Mouse (Mus musculus): ENCODE measurements around the gene Fam166b. TPM values are rescaled to one million over a fixed set of nuclear protein-coding genes. Genes with fewer than 3 reads are reported as not detected.

Gene Fam166b
- polyA plus RNA-seq, 1 experiment from 2014 or later = 0.32 TPM

DNA sequence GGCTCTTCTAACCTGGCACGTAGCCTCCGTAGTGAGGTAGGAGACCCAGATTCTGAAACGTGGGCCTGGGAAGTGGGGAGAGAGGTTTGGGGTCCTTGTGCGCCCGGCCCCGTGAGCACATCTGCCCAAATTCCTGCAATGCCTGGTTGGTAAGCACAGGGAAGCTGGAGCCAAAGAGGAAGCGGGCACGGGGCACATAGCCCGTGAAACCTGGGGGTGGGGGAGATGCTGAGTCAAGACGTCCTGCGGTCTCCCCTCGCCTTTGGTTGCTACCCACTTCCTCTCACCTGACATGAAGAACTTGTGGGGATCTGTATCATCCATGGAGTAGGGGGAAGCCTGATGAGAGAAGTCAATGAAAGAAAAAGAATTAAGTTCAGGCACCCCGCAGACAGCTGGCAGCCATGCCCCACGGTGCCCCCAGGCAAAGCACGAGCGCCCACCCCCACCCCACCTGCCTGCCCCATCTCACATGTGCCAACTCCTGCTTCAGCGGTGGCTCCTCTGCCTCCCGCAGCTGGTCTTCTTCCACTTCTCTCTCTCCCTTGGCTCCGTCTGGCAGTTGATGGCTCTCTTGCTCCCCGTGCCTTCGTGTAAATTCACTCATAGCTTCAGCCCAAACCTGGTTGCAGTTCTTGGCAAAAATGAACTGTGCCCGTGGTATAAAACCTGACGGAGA, 1.3 kb downstream of the Fam166b start:
- 21% methylated on average over 23 of the region's 23 CpGs for WGBS
- Histone ChIP-seq H3K9ac (peak overlapping the region; percentile 36; the same call in 1 of the 2 replicates), H3K9me3 (no peaks in the 10 kb centered on the region), H3K4me2 (no peak overlapping the region), H3K27me3 (peaks cover 48% of the 10 kb centered on the region), H3K4me3 (no peak overlapping the region), H3K4me1 (replicated peaks) (peaks cover 40% of the 10 kb centered on the region), H3K36me3 (peaks cover 48% of the 10 kb centered on the region), H3K27ac (replicated peaks) (peak overlapping the region; percentile 33; the same call in 1 of the 2 replicates)
- ATAC-seq (ENCODE audit: low read depth) = no peak

DNA sequence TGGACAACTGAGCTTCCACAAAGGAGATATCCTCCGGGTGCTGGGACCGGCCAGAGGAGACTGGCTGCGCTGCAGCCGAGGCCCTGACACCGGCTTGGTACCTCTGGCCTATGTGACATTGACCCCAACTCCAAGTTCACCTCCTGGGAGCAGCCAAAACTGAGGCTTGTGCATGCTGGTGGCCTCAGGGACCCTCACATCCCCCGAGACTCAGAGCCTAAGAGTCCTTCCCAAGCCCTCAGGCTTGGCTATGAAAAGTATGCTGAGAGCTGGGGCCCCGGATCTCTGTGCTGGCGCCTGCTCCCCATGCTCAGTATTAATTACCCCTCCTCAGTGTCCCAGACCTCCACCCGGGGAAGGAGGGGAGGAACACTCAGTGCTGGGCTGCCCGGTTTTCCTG, 2.4 kb downstream of the Fam166b start:
- Histone ChIP-seq H3K9ac (peak overlapping the region; percentile 34; the same call in 1 of the 2 replicates), H3K9me3 (no peaks in the 10 kb centered on the region), H3K27me3 (peaks cover 59% of the 10 kb centered on the region), H3K27ac (replicated peaks) (no peak overlapping the region), H3K4me2 (no peak overlapping the region), H3K4me1 (replicated peaks) (peaks cover 40% of the 10 kb centered on the region), H3K36me3 (peaks cover 59% of the 10 kb centered on the region), H3K4me3 (no peak overlapping the region)
- no peak for ATAC-seq (ENCODE audit: low read depth)
- 48% methylated on average over 10 of the region's 10 CpGs for WGBS

DNA sequence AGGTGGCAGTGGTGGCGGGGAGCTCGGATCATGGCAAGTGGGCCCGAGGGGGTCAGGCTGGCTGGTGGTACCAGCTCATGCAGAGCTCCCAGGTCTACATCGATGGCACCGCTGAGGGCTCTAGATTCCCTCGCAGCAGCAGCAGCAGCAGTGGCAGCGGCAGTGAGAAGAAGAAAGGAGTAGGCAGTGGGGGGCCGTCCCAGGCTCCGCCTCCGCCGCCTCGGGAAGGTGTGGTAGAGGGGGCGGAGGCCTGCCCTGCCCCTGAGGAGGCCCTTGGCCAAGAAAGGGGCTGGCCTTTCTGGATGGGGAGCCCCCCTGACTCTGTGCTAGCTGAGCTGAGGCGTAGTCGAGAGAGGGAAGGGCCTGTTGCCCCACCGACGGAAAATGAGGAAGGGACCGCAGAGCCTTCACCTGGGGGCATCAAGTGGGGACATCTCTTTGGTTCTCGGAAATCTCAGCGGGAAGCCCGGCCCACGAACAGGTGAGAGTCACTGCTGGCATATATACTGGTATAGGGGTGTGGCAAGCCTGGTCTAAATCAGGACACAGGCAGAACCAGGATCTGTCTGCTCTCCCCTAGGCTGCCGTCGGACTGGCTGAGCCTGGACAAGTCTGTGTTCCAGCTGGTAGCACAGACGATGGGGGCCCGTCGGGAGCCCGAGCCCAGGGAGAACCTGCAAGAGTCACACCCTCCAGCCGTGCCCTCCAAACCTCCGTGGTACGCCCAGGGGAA, 3.1 kb downstream of the Fam166b start:
- Histone ChIP-seq H3K9ac (peak overlapping the region; percentile 50), H3K27me3 (peaks cover 59% of the 10 kb centered on the region), H3K27ac (replicated peaks) (no peak overlapping the region), H3K9me3 (no peaks in the 10 kb centered on the region), H3K4me1 (replicated peaks) (peaks cover 40% of the 10 kb centered on the region), H3K4me2 (no peak overlapping the region), H3K4me3 (no peak overlapping the region), H3K36me3 (peaks cover 65% of the 10 kb centered on the region)
- WGBS = 22% methylated on average over 31 of the region's 31 CpGs
- ATAC-seq (ENCODE audit: low read depth) = no peak

DNA sequence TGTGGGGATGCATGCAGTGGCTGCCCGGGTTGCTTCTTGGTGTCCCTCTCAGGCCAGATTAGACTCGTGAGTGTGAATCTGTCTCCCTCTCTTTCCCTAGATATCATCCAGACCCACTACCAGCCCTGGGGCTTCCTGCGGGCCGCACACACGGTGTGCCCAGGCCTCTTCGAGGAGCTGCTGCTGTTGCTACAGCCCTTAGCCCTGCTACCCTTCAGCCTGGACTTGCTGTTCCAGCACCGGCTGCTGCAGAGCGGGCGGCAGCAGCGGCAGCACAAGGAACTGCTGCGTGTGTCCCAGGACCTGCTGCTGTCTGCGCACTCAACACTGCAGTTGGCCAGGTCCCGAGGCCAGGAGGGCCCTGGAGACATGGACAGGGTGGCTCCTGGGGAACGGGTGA, 3.7 kb downstream of the Fam166b start:
- no peaks in the 10 kb centered on the region for H3K9me3 ChIP-seq
- no peak overlapping the region for H3K4me3 ChIP-seq
- peaks cover 41% of the 10 kb centered on the region for H3K4me1 ChIP-seq (replicated peaks)
- H3K27me3 ChIP-seq = peaks cover 59% of the 10 kb centered on the region
- peaks cover 65% of the 10 kb centered on the region for H3K36me3 ChIP-seq
- H3K9ac ChIP-seq = peak overlapping the region; percentile 50
- ATAC-seq (ENCODE audit: low read depth) = no peak
- no peak overlapping the region for H3K27ac ChIP-seq (replicated peaks)
- H3K4me2 ChIP-seq = no peak overlapping the region
- WGBS = 21% methylated on average over 14 of the region's 14 CpGs

DNA sequence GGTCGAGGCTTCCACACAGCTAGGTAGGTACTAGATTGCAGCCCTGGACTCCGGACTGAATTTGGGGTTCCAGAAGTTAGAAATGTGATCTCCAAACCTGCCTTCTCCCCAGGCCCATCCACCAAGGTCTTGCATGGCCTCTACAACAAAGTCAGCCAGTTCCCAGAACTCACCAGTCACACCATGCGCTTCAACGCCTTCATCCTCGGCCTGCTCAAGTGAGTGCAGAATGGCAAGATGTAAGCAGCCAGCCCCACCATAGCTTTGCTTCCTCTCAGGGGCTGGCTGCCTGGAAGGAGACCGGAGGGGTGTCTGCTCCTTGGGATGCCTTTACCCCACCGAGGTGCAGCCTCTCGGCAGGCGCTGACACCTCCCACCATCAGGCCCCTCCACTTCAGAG, 4.9 kb downstream of the Fam166b start:
- H3K27me3 ChIP-seq = peaks cover 59% of the 10 kb centered on the region

DNA sequence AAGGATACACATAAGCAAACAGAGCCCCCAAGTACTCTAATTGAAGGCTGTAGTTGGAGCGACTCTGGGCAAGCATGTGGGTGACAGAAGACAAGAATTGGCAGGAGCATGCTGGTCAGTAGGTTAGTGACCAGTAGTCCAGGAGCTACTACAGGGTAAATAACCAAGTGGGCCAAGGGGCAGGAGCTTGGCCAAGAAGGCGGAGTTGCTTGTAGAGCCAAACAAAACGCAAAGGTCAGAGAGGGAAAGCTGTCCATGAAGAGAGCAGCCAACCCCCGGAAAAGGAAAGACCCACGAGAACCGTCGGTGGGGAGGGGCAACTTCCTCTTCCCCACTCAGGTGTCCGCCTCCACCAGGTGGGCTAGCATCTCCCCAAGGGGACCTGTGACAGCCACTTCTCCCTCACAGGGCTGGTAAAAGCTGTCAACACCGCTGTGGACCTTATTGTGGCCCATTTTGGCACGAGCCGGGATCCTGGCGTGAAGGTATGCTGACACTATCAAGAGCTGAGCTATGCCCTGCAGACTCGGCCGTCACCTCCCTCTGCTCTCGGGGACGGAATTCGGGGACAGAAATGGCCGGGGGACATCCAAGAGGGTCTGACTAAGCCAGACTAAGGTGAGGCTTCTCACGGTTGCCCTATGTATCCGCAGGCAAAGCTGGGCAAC, 5.5 kb downstream of the Fam166b start:
- 91% methylated on average over 20 of the region's 20 CpGs for WGBS
- H3K27ac ChIP-seq (replicated peaks) = no peak overlapping the region
- no peak for ATAC-seq (ENCODE audit: low read depth)
- H3K27me3 ChIP-seq = peaks cover 57% of the 10 kb centered on the region
- no peak overlapping the region for H3K9ac ChIP-seq
- H3K9me3 ChIP-seq = no peaks in the 10 kb centered on the region
- no peak overlapping the region for H3K4me3 ChIP-seq
- peaks cover 82% of the 10 kb centered on the region for H3K36me3 ChIP-seq
- peaks cover 44% of the 10 kb centered on the region for H3K4me1 ChIP-seq (replicated peaks)
- H3K4me2 ChIP-seq = no peak overlapping the region

More for the DNA sequence above, 4.9 kb downstream of the Fam166b start:
- H3K4me1 ChIP-seq (replicated peaks) = peaks cover 47% of the 10 kb centered on the region
- WGBS = 84% methylated on average over 9 of the region's 9 CpGs
- H3K9ac ChIP-seq = no peak overlapping the region
- peaks cover 76% of the 10 kb centered on the region for H3K36me3 ChIP-seq
- H3K9me3 ChIP-seq = no peaks in the 10 kb centered on the region
- H3K27ac ChIP-seq (replicated peaks) = no peak overlapping the region
- no peak for ATAC-seq (ENCODE audit: low read depth)
- H3K4me3 ChIP-seq = no peak overlapping the region
- H3K4me2 ChIP-seq = no peak overlapping the region

DNA sequence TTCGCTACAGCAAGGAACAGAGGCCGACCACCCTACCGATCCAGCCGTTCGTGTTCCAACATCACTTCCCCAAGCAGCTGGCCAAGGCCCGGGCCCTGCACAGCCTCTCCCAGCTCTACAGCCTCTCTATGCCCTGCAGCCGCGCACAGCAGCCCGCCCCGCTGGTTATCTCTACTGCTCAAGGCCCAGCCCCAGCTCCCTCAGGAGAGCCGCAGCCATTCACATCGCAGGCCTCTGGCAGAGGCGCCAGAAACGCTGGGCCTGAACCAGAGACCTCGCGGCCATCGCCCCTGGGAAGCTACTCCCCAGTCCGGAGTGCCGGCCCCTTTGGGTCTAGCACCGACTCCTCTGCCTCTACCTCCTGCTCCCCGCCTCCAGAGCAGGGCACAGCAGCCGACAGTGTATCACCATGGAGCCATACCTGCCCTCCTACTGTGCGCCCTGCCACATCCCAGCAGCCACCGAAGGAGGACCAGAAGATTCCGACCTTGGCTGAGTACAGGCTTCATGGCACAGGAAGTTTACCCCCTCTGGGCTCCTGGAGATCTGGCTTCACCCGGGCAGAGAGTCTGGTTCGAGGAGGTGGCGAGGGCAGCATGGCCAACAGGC, 7.2 kb downstream of the Fam166b start:
- H3K4me1 ChIP-seq (replicated peaks) = peaks cover 40% of the 10 kb centered on the region
- 78% methylated on average over 28 of the region's 28 CpGs for WGBS
- no peak for ATAC-seq (ENCODE audit: low read depth)
- H3K27ac ChIP-seq (replicated peaks) = no peak overlapping the region
- peaks cover 51% of the 10 kb centered on the region for H3K27me3 ChIP-seq
- no peak overlapping the region for H3K4me2 ChIP-seq
- H3K4me3 ChIP-seq = no peak overlapping the region
- peaks cover 92% of the 10 kb centered on the region for H3K36me3 ChIP-seq
- no peak overlapping the region for H3K9ac ChIP-seq
- no peaks in the 10 kb centered on the region for H3K9me3 ChIP-seq

DNA sequence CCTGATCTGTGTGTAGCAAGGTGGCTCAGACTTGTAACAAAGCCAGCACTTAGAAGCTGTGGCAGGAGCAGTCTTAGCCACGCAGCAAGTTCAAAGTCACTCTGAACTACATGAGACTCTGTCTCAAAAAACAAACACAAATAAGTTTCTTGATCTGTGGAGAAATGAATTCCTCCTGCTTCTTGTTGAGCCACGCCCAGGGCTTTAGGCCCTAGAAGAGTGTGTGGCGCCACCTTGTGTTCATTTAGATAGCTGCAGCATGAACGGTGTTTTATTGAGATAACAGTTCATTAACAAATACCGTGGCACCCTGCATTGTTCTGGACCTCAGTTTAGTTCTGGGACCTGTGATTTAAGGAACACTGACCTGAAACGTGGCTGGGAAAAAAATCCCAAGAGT, 8.6 kb downstream of the Fam166b start:
- H3K27me3 ChIP-seq = peaks cover 37% of the 10 kb centered on the region
- no peak overlapping the region for H3K4me3 ChIP-seq
- H3K9ac ChIP-seq = no peak overlapping the region
- H3K9me3 ChIP-seq = no peaks in the 10 kb centered on the region
- H3K4me1 ChIP-seq (replicated peaks) = peaks cover 27% of the 10 kb centered on the region
- H3K27ac ChIP-seq (replicated peaks) = no peak overlapping the region
- ATAC-seq (ENCODE audit: low read depth) = peak; percentile 33; the same call in 1 of the 2 replicates
- peaks cover 92% of the 10 kb centered on the region for H3K36me3 ChIP-seq
- 6% methylated on average over 6 of the region's 6 CpGs for WGBS
- H3K4me2 ChIP-seq = no peak overlapping the region

DNA sequence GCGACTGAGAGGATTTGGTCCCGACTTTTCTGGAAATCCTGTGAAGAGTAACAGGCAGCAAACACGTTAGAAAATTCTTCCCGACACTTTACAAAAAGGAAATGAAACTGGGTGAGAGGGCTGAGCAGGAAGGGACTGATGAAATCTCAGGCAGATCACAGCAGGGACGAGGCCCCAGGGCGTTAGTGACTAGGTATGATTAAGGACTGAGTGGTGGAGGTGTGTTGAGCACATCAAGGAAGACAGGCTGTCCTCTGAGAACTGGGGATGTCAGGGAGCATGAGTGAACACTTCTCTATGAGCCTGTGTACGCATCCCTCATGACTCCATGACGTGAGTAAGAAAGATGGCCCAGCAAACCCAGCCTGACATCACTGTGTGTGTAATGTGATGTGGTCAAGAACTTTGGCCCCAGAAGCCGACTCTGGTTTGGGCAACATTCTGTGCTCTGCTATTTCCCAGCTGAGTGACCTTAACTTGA, 9.1 kb downstream of the Fam166b start:
- Histone ChIP-seq H3K9me3 (no peaks in the 10 kb centered on the region), H3K9ac (no peak overlapping the region), H3K36me3 (peaks cover 92% of the 10 kb centered on the region), H3K4me1 (replicated peaks) (peaks cover 24% of the 10 kb centered on the region), H3K4me3 (no peak overlapping the region), H3K27ac (replicated peaks) (no peak overlapping the region), H3K4me2 (no peak overlapping the region), H3K27me3 (peaks cover 32% of the 10 kb centered on the region)
- 71% methylated on average over 9 of the region's 9 CpGs for WGBS
- ATAC-seq (ENCODE audit: low read depth) = 0 out of 2 replicates have a peak, but pooled peaks have one; percentile 4

DNA sequence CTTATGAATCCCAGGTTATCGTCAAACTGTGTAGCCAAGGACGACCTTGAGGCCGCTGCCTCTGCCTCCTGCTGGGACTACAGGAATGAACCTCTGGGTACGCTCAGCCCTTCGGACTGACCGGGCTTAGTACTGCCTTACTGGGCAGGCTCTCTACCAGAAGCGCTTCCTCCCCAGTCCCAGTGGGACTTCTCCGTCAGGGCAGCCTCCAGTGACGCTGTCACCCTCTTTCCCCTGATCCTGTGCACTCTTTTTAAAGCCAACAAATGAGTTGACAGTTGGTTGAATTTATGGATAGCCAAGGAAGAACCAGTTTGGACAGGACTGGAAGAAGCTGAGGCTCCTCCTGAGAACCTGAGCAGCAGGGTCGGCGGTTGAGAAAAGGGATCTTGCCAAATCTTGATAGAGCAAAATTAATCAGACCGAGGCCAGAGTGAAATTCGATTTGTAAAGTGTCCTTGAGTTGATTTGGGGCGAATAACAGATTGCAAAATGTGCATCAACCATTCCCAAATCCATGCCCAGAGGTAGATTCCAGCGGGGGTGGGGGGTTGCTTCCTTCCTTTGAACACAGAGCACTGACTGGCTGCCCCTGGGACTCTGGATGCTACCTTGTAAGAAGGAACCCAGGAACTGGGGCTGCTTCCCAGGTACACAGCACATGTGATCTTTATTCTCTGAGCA, 9.8 kb downstream of the Fam166b start:
- Histone ChIP-seq H3K4me1 (replicated peaks) (peaks cover 24% of the 10 kb centered on the region), H3K27me3 (peaks cover 25% of the 10 kb centered on the region), H3K4me2 (no peak overlapping the region), H3K9me3 (no peaks in the 10 kb centered on the region), H3K4me3 (no peak overlapping the region), H3K36me3 (peaks cover 91% of the 10 kb centered on the region), H3K27ac (replicated peaks) (no peak overlapping the region), H3K9ac (0 out of 2 replicates have a peak overlapping the region, but pooled peaks have one; percentile 5)
- WGBS = 56% methylated on average over 15 of the region's 15 CpGs
- no peak for ATAC-seq (ENCODE audit: low read depth)

DNA sequence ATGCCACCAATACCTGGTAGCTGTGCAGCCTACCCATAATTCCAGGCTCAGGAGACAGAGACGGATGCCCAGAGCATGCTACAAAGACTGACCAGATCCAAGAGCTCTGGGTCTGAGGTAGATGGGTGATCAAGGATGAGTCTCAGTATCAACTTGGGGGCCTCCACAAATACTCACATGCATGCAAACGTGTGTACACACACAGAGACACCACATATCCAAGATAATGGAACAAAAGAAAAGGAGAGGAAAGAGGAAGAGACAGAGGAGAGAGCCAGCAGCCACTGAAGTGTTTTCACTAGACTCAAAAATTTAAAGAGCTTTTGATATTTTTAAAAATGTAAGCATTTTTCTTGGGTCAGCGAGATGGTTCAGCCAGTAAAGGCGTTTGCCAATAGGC, 10.5 kb downstream of the Fam166b start:
- WGBS = 80% methylated on average over 4 of the region's 4 CpGs
- H3K4me2 ChIP-seq = no peak overlapping the region
- 0 out of 2 replicates have a peak overlapping the region, but pooled peaks have one; percentile 5 for H3K9ac ChIP-seq
- peaks cover 26% of the 10 kb centered on the region for H3K4me1 ChIP-seq (replicated peaks)
- peaks cover 85% of the 10 kb centered on the region for H3K36me3 ChIP-seq
- H3K27ac ChIP-seq (replicated peaks) = no peak overlapping the region
- no peak overlapping the region for H3K4me3 ChIP-seq
- no peaks in the 10 kb centered on the region for H3K9me3 ChIP-seq
- ATAC-seq (ENCODE audit: low read depth) = no peak
- peaks cover 18% of the 10 kb centered on the region for H3K27me3 ChIP-seq
